Mouse (Mus musculus) erythroblast, embryonic 14.5 days (primary cell): ENCODE results near the gene Kat5.

ENCODE experiments used
- GATA1 ChIP-seq: IDR thresholded peaks from 2 replicates; pipeline ENCODE4 v1.6.1; 2012; ENCODE audit warnings: low read length, inconsistent platforms, mixed read lengths
- TAL1 ChIP-seq: IDR thresholded peaks from 3 replicates; pipeline ENCODE4 v1.6.1; 2012; ENCODE audit warnings: low read length, inconsistent platforms, mixed read lengths

DNA sequence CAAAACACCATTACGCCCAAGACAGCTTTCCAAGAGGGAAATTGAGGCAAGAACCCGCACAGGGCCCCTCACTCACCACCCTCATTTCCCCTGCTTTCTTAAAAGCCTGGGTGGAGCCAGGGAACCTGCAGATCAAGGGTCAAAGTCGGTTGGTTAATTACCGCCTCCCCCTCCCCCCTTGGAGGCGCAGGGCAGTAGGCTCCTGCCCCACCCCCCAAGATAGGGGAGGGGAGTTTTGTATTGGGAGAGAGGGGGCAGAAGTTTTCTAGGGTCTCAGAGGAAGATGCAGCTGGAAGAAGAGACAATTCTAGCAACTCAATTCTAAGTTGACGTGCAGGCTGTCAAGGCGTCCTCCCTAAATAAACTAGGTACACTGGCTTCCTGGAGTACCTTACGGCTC, 50.8 kb downstream of the Kat5 start:
- TF ChIP-seq GATA1: no peak
- no peak for TF ChIP-seq TAL1
